Mouse (Mus musculus) intestine, embryonic 16.5 days (tissue): ENCODE data around the gene Gdf11. TPM values are rescaled to one million over a fixed set of nuclear protein-coding genes. Genes with fewer than 3 reads are reported as not detected.
A peak's percentile ranks its signal among the peaks of the same experiment; 100 is the strongest.

Source experiments
- ATAC-seq: fragments of 200-750 bp; cut with Nextera tagmentation; 2 replicates; pipeline ENCODE4 v1.8.0; 2017; ENCODE audit warnings: moderate TSS enrichment, moderate library complexity
- H3K27ac ChIP-seq: fragments of 300-500 bp; sonication (generic); 2 replicates; pipeline ENCODE4 v1.5.1; 2014; ENCODE audit warnings: mild to moderate bottlenecking, low read length
- H3K27me3 ChIP-seq: fragments of 300-500 bp; sonication (generic); replicated peaks from 2 replicates; pipeline ENCODE4 v1.6.1; 2014; ENCODE audit warnings: low read length, control low read depth, mixed read lengths; ENCODE audit not compliant: control insufficient read depth, insufficient read depth
- H3K36me3 ChIP-seq: fragments of 300-500 bp; sonication (generic); 2 replicates; pipeline ENCODE4 v1.6.1; 2014; ENCODE audit warnings: low read length, control low read depth; ENCODE audit not compliant: control insufficient read depth, insufficient read depth
- H3K4me1 ChIP-seq: fragments of 300-500 bp; sonication (generic); 2 replicates; pipeline ENCODE4 v1.6.1; 2014; ENCODE audit warnings: low read length, control low read depth, mixed read lengths; ENCODE audit not compliant: control insufficient read depth, insufficient read depth
- H3K4me2 ChIP-seq: fragments of 300-500 bp; sonication (generic); 2 replicates; pipeline ENCODE4 v1.6.1; 2014; ENCODE audit warnings: low read depth, low read length, control low read depth
- H3K4me3 ChIP-seq: fragments of 300-500 bp; sonication (generic); 2 replicates; pipeline ENCODE4 v1.5.1; 2014; ENCODE audit warnings: mild to moderate bottlenecking, low read length
- H3K9ac ChIP-seq: fragments of 300-500 bp; sonication (generic); 2 replicates; pipeline ENCODE4 v1.6.1; 2014; ENCODE audit warnings: low read depth, low read length
- H3K9me3 ChIP-seq: fragments of 300-500 bp; sonication (generic); 2 replicates; pipeline ENCODE4 v1.6.1; 2016; ENCODE audit warnings: low read length, control low read depth; ENCODE audit not compliant: control insufficient read depth
- WGBS: fragments of 180-500 bp; shearing (Covaris S2); extraction: QIAGEN DNeasy Blood & Tissue Kit; methylation state at CpG from one replicate; pipeline ENCODE4 v1.1.7; 2014; 5-methylcytosine and 5-hydroxymethylcytosine counted together
- polyA plus RNA-seq: library from polyadenylated mRNA; unstranded; fragments of >200 nt; fragmentation: Nextera tagmentation; extraction: Ambion mirVana; gene quantifications from 2 replicates; pipeline ENCODE4 v1.2.1, GENCODE M21; 2015

Gene Gdf11
- 2.1 and 2.2 TPM in 2 replicates for polyA plus RNA-seq

DNA sequence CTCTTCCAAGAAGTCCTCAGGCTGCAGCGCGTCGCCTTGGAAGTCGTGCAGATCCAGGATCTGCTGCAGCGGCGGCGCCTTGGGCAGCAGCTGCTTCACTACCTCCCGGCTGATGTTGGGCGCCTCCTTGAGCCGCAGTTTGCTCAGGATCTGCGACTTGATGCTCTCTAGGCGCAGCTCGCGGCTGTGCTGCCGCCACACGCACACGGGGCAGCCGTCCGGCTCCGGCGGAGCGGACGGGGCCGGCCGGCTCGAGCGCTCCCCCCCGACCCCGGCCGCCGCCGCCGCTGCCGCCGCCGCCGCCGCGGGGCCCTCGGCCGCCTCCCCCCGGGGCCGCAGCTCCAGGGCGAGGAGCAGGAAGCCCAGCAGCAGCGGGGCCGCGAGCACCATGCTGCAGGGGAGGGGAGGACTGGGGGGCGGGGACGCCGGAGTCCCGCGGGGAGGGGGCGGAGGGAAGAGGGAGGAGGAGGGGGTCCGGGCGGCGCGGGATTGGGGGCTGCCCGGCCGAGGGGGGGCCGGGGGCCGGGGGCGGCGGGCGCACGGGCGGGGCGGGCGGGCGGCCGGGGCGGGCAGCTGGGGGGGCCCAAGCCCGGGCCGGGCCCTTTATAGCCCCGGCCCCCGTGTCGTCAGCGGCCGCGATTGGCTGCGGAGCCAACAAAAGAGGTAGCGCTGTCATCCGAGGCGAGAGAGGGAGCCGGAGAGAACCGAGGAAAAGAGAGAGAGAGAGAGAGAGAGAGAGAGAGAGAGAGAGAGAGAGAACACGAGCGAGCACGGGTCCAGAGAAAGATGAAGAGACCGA lies at the start of gene Gdf11:
TSS of gene Gdf11 (minus strand) at position 423 of the 799 bp plus-strand sequence.
- Histone ChIP-seq H3K4me2 (peak within 1 kb of the TSS; percentile 95), H3K9me3 (no peaks in the 10 kb centered on the region), H3K4me3 (peak within 1 kb of the TSS; percentile 79), H3K9ac (peak within 1 kb of the TSS; percentile 66), H3K27me3 (peaks cover 6% of the 10 kb centered on the region), H3K4me1 (peaks cover 25% of the 10 kb centered on the region), H3K27ac (peak within 1 kb of the TSS; percentile 77), H3K36me3 (no peaks in the 10 kb centered on the region)
- WGBS = under 1% methylated on average over 47 of the region's 89 CpGs
- peak; percentile 80 for ATAC-seq

- no peaks in the 10 kb centered on the region for H3K4me1 ChIP-seq
- no peak overlapping the region for H3K4me3 ChIP-seq
- H3K9ac ChIP-seq = no peak overlapping the region
- H3K9me3 ChIP-seq = no peaks in the 10 kb centered on the region
- ATAC-seq = no peak
- no peak overlapping the region for H3K27ac ChIP-seq
- WGBS = 77% methylated on average over 10 of the region's 10 CpGs
- H3K27me3 ChIP-seq = peaks cover 7% of the 10 kb centered on the region
- H3K36me3 ChIP-seq = no peaks in the 10 kb centered on the region
- no peak overlapping the region for H3K4me2 ChIP-seq
These were observed 49.0 kb upstream of the Gdf11 start for GRCm38 (mm10) chr10:128940475-128941061.

- Histone ChIP-seq H3K27ac (no peak overlapping the region), H3K4me1 (peaks cover 4% of the 10 kb centered on the region), H3K36me3 (no peaks in the 10 kb centered on the region), H3K4me2 (no peak overlapping the region), H3K27me3 (peaks cover 23% of the 10 kb centered on the region), H3K9ac (no peak overlapping the region), H3K9me3 (no peaks in the 10 kb centered on the region), H3K4me3 (no peak overlapping the region)
- peak; percentile 68 for ATAC-seq
- WGBS = 53% methylated on average over 5 of the region's 5 CpGs
These were observed 47.5 kb upstream of the Gdf11 start for GRCm38 (mm10) chr10:128938974-128939373.

DNA sequence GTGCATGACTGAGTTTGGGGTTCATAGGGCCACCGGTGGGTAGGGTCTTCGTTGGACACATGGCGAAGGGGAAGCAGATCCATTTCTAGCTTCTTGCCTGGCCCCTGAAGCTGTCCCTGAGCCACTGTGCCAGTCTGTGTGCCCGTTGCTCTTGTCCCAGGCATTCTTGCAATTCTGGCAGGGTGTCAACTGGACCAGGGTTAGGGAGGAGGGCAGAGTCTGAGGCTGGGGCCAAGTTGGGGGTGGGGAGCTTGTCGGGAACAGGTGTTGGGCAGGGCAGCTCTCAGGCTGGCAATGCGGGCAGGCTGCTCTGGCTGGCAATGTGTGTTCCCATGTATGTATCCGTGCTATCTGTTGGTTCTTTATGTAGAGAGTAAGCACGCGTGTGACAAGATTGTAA lies 46.9 kb upstream of the Gdf11 start:
- Histone ChIP-seq H3K36me3 (no peaks in the 10 kb centered on the region), H3K9me3 (no peaks in the 10 kb centered on the region), H3K4me2 (no peak overlapping the region), H3K9ac (no peak overlapping the region), H3K27ac (no peak overlapping the region), H3K27me3 (peaks cover 27% of the 10 kb centered on the region), H3K4me1 (peaks cover 6% of the 10 kb centered on the region), H3K4me3 (no peak overlapping the region)
- no peak for ATAC-seq
- 79% methylated on average over 9 of the region's 9 CpGs for WGBS

DNA sequence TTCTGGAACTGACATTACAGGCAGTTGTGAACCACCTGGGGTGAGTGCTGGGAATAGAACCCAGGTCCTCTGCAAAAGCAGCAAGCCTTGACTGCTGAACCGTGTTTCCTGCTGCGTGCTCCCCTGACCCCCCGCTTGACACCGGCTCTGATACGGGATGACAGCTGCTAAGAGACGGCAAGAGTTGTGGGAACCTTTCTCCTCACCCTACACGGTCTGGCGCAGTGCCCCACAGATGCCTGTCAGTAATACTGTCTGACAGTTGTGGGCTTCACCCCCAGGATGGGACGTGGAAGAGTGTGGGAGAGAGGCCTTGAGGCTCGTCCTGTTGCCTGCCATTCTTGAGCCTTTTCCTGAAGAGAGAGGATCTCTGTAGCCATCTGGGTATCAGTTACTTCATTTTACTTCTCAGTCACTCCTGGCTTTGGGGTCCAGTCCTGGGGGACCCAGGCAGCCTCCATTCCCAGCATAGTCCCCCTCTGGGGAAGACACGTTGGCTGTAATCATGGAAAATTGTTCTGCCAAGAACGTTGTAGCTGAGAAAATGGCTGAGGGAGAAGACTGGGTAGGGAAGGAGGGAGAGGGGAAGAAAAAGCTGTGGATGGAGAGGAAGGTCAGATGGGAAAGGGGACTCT lies 46.4 kb upstream of the Gdf11 start:
- ATAC-seq = no peak
- H3K4me3 ChIP-seq = no peak overlapping the region
- H3K4me1 ChIP-seq = peaks cover 6% of the 10 kb centered on the region
- no peak overlapping the region for H3K9ac ChIP-seq
- H3K9me3 ChIP-seq = no peaks in the 10 kb centered on the region
- H3K36me3 ChIP-seq = no peaks in the 10 kb centered on the region
- WGBS = 74% methylated on average over 12 of the region's 12 CpGs
- H3K27me3 ChIP-seq = peaks cover 29% of the 10 kb centered on the region
- H3K4me2 ChIP-seq = no peak overlapping the region
- H3K27ac ChIP-seq = no peak overlapping the region

DNA sequence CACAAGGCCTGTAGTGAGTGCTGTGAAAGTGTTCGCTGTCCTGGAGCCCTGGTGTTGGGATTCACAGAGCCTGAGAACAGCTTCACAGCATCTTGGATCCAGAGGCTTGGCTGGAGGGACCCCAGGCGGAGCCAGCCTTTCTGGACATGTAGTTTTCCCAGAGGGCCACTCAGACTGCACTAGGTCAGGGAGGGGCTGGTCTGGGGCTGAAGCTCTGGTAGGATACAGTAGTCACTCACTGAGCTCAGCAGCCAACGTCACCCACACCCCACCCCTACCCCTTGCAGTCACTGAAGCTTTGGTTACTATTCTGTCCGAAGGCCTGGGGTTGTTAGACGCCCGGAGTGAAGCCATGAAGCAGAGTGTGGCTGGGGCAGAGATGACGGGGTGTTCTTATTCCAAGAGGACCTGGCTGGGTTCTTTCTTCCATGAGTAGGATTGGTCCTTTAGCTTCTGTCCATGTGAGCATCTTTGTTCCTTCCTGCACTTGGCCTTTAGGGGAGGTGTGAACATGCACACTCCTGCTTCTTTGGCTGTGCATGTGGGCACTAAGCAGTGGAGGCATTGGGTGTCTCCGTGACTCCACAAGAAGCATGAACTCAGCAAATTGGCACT lies 44.4 kb upstream of the Gdf11 start:
- Histone ChIP-seq H3K9me3 (no peaks in the 10 kb centered on the region), H3K4me3 (no peak overlapping the region), H3K36me3 (no peaks in the 10 kb centered on the region), H3K4me1 (peaks cover 6% of the 10 kb centered on the region), H3K4me2 (no peak overlapping the region), H3K27me3 (peaks cover 43% of the 10 kb centered on the region), H3K27ac (no peak overlapping the region), H3K9ac (no peak overlapping the region)
- 76% methylated on average over 8 of the region's 8 CpGs for WGBS
- no peak for ATAC-seq

GRCm38 (mm10) chr10:128934997-128935787 lies 43.7 kb upstream of the Gdf11 start:
- Histone ChIP-seq H3K27me3 (peaks cover 43% of the 10 kb centered on the region), H3K4me3 (no peak overlapping the region), H3K36me3 (no peaks in the 10 kb centered on the region), H3K27ac (no peak overlapping the region), H3K9ac (no peak overlapping the region), H3K4me2 (no peak overlapping the region), H3K9me3 (no peaks in the 10 kb centered on the region), H3K4me1 (peaks cover 6% of the 10 kb centered on the region)
- whole genome bisulfite sequencing = 68% methylated on average over 7 of the region's 7 CpGs
- ATAC-seq = no peak

DNA sequence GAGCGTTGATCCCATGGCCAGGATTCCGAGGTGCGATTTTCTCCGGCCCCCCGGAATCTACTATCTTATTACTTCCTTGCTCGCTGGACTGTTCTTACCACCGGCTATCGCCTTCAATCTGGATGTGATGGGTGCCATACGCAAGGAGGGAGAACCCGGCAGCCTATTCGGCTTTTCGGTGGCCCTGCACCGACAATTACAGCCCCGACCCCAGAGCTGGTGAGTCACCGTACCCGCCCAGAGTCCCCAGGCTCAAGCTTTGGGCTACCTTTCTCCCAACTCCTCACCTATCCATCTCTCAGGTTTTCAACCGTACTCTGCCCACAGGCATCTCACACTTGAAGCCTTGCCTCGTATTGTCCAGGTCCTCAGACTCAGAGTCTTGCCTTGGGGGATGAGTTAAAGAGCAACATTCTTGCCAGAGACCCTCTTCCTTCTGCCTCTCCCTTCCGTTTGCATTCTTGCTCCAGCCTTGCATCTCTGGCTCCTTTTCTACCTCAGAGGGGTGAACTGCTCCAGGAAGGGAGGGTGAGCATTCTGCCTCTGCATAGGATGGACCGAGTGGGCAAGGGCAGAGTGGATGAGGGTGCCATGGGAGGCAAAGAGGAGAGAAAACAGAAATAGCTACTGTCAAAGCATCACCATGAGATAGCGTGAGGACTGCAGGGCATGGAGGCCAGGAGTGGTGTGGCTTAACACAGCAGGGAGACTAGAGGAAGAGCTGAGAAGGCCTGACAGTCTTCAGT lies 42.6 kb upstream of the Gdf11 start:
- 0 out of 2 replicates have a peak, but pooled peaks have one; percentile 8 for ATAC-seq
- Histone ChIP-seq H3K4me3 (peak overlapping the region; percentile 50), H3K4me2 (peak overlapping the region; percentile 56), H3K36me3 (no peaks in the 10 kb centered on the region), H3K9me3 (no peaks in the 10 kb centered on the region), H3K9ac (peak overlapping the region; percentile 57), H3K4me1 (peaks cover 6% of the 10 kb centered on the region), H3K27ac (no peak overlapping the region), H3K27me3 (peaks cover 43% of the 10 kb centered on the region)
- WGBS = 4% methylated on average over 21 of the region's 21 CpGs
